Mouse (Mus musculus): ENCODE measurements around the gene Psmc5. TPM values are rescaled to one million over a fixed set of nuclear protein-coding genes. Genes with fewer than 3 reads are reported as not detected.
"Not testable (repeated sequence)": the region's sequence is repeated elsewhere in the genome, so short reads cannot be mapped to it uniquely, and the experiment has no call there.

The Psmc5 gene
- 100 to 1,000 TPM; 124 to 135 TPM for total RNA-seq (2021)
- long read RNA-seq, experiment 1, transcript Psmc5-201 (11 exons, 1,316 nt), result major isoform, 257 of 267 reads
- long read RNA-seq, experiment 1, partial matches to known transcripts, result 9 of 267 reads
- long read RNA-seq, experiment 1, other reads (novel, unspliced or antisense), result 1 of 267 reads
- long read RNA-seq, experiment 2, transcript Psmc5-201 (11 exons, 1,316 nt), result major isoform, 263 of 291 reads
- long read RNA-seq, experiment 2, partial matches to known transcripts, result 22 of 291 reads
- long read RNA-seq, experiment 2, other reads (novel, unspliced or antisense), result 4 of 291 reads

DNA sequence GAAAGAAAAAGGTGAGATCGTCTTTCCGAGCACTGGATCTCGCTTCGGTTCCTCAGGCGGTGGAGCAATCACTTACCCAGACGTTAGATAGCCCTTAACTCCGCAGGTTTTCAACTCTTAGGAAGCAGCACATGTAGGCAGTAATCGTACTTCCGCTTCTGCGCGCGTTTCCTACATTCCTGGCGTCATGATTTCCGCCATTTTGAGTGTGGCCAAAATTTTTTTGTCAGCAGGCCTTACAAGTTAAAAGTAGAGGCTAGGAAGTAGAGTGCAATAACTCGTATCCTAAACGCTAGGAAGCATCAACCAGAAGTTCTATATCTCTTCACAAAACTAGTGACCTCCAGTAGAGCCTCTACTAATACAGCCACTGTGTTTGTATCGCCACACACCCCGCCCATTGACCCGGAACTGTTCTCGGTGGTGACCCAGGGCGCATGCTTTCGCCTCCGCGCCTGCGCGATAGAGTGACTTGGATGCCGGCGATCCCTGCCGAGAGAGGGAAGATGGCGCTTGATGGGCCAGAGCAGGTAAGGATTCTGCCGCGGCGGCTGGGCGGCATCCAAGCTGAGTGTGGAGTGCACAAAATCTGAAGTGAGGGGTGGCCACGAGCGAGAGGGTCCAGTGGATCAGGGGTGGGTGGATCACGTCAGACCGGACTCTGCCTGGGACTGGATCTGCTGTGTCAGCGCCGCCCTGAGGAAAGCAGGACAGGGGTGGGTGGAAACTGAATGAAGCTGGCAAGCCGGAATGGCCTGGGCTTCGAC, at the start of gene Psmc5, which contains the start of gene Ftsj3:
TSS of gene Psmc5 (plus strand) at position 470 of the 767 bp plus-strand sequence.
TSS of gene Ftsj3 (minus strand) at position 395 of the 767 bp plus-strand sequence.
- peak; percentile 99 for DNase-seq (ENCODE audit: low spot score)

DNA sequence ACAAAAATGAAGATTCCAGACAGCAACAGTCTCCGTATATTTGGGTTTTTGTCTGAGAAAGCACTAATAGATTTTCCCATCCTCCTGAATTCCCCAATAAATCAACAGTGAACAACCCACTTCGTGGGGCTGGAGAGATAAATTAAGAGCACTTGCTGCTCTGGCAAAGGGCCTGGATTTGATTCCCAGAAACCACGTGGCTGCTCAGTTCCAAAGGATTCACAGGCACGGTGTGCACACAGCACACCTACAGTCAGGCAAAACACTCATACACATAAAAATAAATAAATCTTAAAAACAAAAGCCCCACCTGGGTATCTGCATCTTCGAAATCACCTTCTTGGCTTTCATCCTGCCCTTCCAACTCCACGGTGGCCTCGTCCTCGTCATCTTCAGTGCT, 43.2 kb upstream of the Psmc5 start:
- DNase-seq (ENCODE audit: low spot score), result no peak

DNA sequence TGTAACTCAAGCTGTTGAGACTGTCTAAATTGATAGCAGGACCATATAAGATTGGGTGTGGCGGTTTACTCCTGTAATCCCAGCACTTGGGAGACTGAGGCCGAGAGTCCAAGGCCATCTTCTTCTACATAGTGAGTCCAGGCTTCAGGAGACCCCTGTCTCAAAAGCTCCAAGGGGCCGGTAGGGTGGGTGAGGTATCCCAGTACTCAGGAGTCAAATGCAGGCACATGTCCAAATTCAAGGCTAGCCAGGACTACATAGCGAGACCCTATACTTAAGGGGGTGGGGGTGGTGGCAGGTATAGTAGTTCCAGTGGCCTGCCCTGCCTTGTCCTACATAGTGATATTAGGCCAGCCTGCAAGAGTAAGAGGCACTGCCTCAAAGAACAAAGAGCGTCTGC, 41.1 kb upstream of the Psmc5 start:
- DNase-seq (ENCODE audit: low spot score), result no peak

DNA sequence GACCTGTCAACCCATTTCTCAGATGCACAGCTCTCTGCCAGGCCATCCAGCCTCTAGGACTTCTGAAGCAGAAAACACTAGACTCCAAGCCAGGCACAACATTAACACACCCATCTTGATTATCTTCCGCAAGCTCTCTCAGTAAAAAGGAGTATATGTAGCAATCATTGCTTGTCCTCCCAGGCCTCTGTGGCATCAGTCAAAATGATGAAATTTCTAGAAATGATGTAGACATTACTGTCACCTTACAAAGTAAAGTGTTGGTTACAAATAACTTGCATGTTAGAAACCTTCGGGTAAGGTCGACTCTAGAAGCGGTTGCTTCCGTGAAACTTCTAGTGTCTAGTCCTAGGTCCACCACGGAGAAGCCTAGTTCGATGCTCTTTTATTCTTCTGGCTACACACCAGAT, 40.5 kb upstream of the Psmc5 start:
- DNase-seq (ENCODE audit: low spot score), result no peak

DNA sequence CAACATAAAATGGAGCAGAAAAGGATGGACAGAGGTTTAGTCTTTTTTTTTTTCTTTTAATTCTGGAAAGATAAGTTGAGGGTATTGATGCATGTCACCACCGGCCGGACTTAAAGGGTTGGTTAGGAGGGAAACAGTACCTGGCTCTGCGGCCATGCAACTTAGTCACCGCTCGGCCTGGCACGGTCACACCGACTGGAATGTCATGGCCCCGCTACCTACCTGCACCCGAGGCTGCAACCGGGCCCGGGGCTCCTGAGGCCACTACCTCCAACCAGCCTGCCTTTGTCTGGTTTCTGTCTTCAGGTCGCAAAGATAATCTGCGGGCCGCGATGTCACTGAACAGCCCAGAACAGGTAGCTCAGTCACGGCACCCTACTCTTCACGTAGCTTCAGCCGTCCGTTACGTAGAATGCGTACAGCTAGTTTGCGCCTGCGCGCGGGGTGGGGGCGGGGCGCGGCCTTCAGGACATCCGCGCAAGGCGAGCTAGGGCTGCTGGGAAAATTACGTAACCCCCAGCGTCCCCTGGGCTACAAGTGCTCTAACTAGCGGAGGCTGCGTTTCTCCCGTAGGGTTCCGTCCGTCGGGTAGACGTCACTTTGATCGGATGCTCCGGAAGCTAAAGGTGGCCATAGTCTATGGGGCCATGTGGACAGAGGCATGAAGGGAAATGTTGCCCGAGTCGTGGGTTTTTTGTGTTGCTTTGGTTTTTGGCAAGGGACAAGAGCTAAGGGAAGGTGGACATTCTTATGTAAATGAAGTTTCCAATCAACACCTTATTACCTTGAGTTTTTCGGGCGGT, 39.8 kb upstream of the Psmc5 start, which contains the start of gene Ccdc47:
TSS of gene Ccdc47 (minus strand) at position 418 of the 803 bp plus-strand sequence.
- peak; percentile 97 for DNase-seq (ENCODE audit: low spot score)

DNA sequence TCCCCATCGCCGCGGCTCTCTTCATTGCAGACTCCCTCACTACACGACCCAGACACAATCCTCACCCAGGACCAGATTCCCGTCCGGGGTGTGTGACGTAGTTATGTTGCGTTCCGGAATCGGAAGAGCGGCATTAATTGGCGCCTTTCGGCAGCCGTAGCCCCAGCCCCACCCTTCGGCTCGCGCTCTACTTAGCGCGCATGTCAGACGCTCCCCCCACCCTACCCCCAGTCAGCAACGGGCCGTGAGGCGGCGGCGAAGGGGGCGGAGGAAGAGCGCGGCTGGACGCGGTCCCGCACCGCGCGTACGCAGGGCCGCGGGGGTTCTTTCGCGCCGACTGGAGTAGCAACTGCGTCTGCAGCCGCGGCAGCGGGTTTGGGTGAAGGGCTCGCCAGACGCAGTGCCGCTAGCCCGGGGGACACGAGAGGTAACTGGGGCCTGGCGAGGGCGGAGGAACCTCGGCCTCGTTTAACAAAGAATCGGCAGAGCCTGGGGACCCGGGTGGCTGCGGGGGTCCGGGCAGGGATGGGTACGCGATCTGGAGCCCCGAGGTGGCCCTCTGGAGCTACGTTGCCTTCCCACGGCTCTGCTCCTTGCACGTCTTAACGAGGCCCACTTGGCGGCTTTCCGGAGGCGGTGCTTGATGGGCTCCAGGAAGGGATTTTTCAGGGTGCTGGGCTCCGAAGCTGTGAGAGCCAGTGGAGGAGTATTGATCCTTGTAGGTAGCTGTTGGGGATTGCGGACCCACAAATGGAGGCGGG, 39.0 kb upstream of the Psmc5 start, which contains the start of gene Ddx42:
TSS of gene Ddx42 (plus strand) at position 197 of the 761 bp plus-strand sequence.
- peak; percentile 90 for DNase-seq (ENCODE audit: low spot score)

DNA sequence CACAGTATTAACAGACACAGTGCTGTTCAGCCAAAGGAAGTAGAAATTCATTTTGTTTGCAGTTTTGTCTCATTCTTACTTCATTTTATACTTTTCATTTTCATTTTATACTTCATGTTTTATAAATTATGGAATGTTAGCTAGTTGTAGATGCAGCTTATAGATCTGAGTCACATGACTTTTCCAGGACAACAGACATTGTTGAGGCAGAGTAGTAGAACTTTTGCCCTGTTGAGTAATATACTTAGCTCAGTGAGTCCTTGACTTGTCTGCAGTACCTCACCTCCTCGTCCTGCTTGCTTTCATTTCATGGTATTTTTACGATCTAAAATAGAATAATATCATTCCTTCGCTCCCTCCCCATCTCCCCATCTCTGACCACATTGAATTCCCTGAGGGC, 35.4 kb upstream of the Psmc5 start:
- no peak for DNase-seq (ENCODE audit: low spot score)

DNA sequence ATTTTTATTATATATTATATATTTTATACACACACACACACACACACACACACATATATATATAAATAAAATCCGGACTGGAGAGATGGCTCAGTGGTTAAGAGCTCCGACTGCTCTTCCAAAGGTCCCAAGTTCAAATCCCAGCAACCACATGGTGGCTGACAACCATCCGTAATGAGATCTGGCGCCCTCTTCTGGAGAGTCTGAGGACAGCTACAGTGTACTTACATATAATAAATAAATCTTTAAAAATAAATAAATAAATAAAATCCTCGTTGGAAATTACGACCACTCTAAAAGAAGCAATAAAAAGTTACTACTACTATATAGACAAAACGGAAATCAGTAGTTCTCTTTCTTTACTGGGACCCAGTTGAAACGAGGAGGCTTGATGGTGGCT, 22.0 kb upstream of the Psmc5 start:
- DNase-seq (ENCODE audit: low spot score), result not testable (repeated sequence)

DNA sequence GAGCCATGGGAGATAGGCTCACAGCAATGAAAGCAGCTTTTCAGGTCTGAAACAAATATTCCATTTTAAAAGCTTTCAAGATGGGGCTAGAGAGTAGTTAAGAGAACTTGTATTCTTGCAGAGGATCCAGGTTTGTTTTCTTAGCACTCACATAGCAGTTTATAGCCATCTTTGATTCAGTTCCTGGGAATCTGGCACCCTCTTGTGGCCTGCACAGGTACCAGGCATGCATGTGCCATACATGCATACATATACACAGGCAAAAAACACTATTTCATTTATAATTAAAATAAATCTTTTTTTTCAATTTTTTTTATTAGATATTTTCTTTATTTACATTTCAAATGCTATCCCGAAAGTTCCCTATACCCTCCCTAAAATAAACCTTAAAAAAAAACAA, 9.1 kb upstream of the Psmc5 start:
- no peak for DNase-seq (ENCODE audit: low spot score)

DNA sequence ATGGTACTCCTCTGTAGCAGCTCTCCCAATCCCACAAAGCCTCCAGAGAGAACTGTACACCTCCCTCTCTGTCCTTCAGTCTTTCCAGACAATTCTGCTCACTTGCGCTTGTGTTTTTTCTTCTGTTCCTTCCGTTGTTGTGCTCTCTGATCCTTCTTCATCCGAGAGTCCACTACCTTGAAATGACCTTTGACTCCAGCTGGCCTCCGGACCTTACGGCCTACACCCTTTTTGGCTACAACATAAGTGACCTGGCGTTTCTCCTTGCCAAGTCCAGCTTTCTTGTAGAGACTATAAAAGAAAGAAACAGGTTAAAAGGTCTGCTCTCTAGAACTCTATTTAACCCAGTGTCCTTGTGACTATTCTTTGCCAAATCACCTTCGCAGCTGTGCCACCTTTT, 6.6 kb upstream of the Psmc5 start:
- no peak for DNase-seq (ENCODE audit: low spot score)

DNA sequence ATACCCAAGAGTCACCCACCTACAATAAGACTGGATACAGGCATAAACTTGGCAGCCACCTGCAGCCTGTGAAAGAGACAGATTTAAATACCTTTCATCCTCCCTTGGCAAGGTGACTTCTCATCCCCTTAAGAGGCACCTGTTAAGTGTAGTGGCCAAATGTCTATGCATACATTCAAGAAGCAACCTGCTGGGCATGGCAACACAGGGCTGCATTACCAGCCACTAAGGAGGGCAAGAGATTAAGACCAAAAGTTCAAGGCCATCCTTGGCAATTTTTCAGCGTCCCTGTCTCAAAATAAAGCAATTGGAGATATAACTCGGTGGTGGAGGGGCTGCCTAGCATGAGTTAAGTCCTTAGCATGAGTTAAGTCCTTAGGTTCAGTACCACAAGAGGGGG, 1.2 kb upstream of the Psmc5 start:
- DNase-seq (ENCODE audit: low spot score), result no peak

DNA sequence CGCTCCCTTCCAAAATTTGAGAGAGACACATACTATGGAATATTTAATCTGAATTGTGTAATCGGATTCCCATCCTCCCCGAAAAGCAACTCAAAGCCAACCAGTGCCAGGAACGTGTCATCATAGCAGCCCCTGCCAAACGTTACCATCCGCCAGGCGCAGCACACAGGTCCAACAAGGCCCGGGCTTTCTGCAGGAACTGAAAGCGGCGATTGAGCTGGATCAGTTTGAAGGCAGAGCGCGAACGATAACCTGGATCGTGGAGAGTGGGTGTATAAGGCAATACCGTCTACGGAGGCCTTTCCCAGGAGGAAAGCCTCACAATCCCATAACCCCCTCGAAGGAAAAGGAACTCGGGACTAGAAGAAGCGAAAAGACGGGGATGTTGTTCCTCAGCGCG, 780 bp upstream of the Psmc5 start:
- DNase-seq (ENCODE audit: low spot score), result no peak

DNA sequence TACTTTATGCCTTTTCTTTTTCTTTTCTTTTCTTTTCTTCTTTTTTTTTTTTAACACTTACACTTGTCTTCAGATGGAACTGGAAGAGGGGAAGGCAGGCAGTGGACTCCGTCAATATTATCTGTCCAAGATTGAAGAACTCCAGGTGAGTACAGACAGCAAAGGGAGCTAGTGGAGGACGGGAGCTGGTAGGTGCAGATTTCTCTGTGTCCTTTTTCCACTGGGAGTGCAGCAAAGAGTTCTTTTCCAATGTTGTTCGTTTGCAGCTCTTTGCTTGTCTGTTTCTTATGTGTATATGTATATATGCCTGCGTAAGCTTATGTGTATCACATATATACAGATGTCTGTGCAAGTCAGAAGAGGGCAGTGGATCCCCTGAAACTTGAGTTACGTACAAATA, 821 bp downstream of the Psmc5 start:
- DNase-seq (ENCODE audit: low spot score), result peak; percentile 34

DNA sequence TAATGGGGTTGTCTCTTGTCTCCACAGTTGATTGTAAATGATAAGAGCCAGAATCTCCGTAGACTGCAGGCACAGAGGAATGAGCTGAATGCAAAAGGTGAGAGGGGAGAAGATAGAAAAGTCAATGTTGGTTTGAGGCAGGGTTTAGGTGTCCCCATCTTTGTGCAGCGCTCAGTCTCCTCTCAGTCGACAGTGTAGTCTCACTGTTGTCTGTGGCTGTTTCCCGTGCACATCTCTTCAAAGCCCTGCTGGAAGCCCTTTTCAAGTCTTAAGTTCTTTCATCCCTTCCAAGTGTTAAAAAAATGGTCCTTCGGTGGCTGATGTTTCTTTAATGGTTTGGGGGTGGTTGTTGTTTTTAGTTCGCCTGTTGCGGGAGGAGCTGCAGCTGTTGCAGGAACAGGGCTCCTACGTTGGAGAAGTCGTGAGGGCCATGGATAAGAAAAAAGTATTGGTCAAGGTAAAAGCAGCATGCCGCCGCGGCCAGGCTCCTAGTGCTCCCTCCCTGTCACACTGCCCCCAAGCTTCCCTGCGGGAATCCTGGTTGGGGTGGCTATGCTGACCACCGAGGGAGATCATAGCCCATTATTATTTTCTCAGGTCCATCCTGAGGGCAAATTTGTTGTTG, 5.0 kb downstream of the Psmc5 start:
- no peak for DNase-seq (ENCODE audit: low spot score)

DNA sequence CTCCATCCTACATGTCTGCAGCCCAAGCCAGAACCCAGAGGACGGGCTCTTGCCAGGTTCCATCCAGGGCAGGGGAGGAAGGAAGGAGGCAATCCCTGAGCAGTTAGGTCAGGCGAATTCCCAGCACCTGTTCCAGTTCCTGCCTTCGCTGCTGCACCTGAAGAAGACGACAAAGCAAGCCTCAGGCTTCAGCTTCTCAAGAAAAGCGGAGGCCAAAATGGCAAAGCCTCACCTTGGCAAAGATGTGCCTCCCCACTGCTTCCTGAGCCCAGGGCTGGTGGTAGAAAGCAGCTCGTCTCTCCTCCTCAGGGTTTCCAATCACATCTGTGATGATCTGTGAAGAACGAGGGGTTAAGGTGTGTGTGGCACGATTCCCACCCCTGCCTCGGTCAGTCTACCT, 8.0 kb downstream of the Psmc5 start:
- DNase-seq (ENCODE audit: low spot score), result no peak

DNA sequence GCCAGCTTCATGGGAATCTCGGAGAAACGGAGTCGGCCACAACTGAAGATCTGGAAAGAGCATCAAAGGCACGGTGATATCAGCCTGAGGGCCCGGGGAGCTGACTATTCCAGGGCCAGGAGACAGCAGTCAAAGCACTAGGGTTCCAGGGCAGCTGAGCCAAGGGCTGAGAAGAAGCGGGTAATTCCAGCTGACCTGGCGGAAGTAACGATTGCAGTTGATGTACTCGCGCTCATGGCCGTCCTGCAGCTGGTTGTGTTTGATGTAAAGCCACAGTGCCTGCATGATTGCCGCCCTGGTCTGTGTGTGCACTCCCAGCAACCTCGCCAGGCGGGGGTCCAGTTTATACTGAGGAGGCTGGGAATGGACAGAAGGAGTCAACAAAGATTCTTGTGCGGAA, 9.0 kb downstream of the Psmc5 start:
- DNase-seq (ENCODE audit: low spot score), result no peak

DNA sequence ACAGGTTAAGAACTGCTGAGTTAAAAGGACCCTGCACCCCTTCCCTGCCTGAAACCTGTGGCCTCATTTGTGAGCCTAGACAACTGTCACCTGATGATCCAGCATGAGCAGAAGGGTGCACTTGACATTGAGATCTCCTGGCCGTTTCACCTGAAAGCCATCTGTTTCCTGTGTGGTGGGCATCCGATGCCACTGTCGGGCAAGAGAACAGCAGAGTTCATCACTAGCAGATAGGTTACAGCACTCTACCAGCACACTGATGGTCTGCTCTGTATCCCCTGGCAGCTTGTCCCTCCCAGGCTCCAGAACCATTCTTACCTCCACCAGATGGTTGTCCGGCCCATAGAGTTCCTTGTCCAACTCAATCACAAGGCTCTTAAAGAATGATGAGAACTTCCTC, 9.6 kb downstream of the Psmc5 start:
- no peak for DNase-seq (ENCODE audit: low spot score)

DNA sequence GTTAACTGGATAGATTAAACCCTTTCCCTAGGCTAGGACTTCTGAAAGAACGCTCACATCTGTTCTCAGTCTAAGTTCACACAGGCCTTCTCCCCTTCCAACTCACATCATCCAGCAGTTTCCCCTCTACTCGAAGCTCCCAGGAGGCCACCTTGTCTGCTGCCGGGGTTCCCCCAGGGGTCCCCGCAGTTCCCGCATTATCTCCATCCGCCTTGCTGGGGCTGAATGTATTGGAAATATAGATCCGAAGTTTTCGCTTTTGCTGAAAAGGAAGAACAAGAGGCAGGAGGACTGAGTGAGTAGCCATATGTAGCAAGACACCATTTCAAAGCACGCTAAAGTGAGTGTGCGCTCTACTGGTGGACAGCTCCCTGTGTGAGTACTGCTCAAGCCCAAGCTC, 10.5 kb downstream of the Psmc5 start:
- no peak for DNase-seq (ENCODE audit: low spot score)

DNA sequence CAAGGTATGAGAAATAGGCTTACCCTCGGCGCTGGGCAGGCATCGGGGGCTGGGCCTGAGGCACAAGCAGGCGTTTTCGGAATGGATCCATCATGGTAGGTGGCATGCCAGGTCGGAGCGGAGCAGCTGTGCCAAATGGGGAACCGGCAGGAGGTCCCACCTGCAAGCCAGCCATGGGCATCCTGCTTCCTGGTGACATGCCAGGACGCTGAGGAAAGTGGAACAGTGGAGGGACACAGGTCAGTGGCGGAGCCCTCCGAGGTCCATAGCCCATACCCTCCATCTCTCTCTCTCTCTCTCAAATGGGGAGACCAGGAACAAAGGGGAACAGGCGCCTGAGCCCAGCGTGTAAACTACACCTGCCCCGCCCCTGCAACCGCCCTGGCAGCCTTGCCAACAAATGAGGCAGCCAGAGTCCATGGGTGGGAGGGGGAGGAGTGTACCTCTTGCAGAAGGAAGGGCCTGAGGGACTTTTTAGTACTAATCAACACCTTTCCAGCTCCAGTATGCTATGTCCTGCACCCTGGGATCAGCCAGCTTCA, 11.4 kb downstream of the Psmc5 start:
- DNase-seq (ENCODE audit: low spot score), result peak; percentile 62

DNA sequence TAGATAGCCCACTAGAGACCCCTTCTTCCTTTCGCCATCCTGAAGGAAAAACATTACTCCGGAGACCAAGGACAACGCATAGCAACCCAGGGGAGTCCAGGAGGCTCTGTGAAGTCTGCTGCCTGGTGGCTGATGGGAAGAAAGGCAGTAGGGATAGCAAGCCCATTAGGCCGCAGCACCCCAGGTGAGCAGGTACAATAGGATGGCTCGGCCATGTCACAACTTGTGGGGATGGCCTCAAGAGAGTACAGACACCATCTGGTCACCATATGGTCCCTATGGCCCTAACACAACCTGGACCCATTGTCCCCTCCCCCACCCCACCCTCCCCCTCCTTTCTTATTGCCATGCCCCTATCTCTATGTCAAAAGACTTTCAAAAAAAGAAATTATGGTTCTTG, 11.9 kb downstream of the Psmc5 start:
- DNase-seq (ENCODE audit: low spot score), result no peak

Measured in gastrocnemius, adult 18-20 months (tissue).